Mouse (Mus musculus) embryo, embryonic 9.5 days (tissue): Measurements from ENCODE around the gene Hrh2.
A peak's percentile ranks its signal among the peaks of the same experiment; 100 is the strongest.

Source experiments
- DNase-seq: peaks from one replicate; pipeline ENCODE4 v3.0.0-alpha.2; 2017; ENCODE audit errors: extremely low spot score

Hrh2 gene

GRCm38 (mm10) chr13:54262741-54263510 is 71.0 kb downstream of the Hrh2 start:
- DNase-seq = no peak

GRCm38 (mm10) chr13:54263641-54264040 is 71.7 kb downstream of the Hrh2 start:
- no peak for DNase-seq

- DNase-seq = peak; percentile 20
Measured at GRCm38 (mm10) chr13:54266472-54266871, 74.5 kb downstream of the Hrh2 start.

GRCm38 (mm10) chr13:54269087-54269486 is 77.2 kb downstream of the Hrh2 start:
- DNase-seq = no peak

- DNase-seq = no peak
Measured at GRCm38 (mm10) chr13:54269628-54270027, 77.7 kb downstream of the Hrh2 start.

- no peak for DNase-seq
Measured at GRCm38 (mm10) chr13:54272076-54272475, 80.1 kb downstream of the Hrh2 start.

- no peak for DNase-seq
Measured at GRCm38 (mm10) chr13:54277406-54277805, 85.5 kb downstream of the Hrh2 start.

- no peak for DNase-seq
Measured at GRCm38 (mm10) chr13:54280366-54280765, 88.4 kb downstream of the Hrh2 start.

GRCm38 (mm10) chr13:54281149-54281548 is 89.2 kb downstream of the Hrh2 start:
- DNase-seq = no peak

- no peak for DNase-seq
Measured at GRCm38 (mm10) chr13:54281623-54282022, 89.7 kb downstream of the Hrh2 start.

- DNase-seq = peak; percentile 15
Measured at GRCm38 (mm10) chr13:54282149-54282860, 90.4 kb downstream of the Hrh2 start.

GRCm38 (mm10) chr13:54282861-54283206 is 90.9 kb downstream of the Hrh2 start:
- no peak for DNase-seq
